Mouse (Mus musculus) stomach, postnatal 0 days (tissue): ENCODE measurements around the gene Prr3.

Experiments
- CTCF ChIP-seq: IDR thresholded peaks from 2 replicates; pipeline ENCODE4 v1.5.1; 2016; ENCODE audit warnings: antibody characterized with exemption, low read depth, mild to moderate bottlenecking, moderate library complexity
- EP300 ChIP-seq: optimal IDR thresholded peaks from 2 replicates; pipeline ENCODE3; 2016; ENCODE audit warnings: antibody characterized with exemption

DNA sequence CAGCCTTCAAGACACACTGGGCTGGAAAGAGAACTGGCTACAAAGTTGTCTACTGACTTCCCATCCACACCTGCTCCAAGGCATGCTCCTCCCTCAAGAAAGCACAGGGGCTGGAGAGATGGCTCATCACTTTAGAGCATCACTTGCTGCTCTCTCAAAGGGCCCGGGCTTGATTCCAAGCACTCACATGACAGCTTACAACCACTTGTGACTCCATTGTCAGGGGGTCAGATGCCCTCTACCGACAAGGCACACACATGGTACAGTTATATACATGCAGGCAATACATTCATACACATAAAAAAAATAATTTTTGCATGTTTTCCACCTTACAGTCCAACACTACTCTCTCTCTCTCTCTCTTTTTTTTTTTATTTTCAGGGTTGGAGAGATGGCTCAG lies 12.4 kb downstream of the Prr3 start:
- no peak for TF ChIP-seq CTCF
- no peak for TF ChIP-seq EP300
